Mouse (Mus musculus) stomach, embryonic 14.5 days (tissue): ENCODE results near the gene Krt27. TPM values are rescaled to one million over a fixed set of nuclear protein-coding genes. Genes with fewer than 3 reads are reported as not detected.

ENCODE experiments used
- ATAC-seq: fragments of 200-750 bp; cut with Nextera tagmentation; 2 replicates; pipeline ENCODE4 v1.8.0; 2017; ENCODE audit warnings: low read depth, moderate TSS enrichment; ENCODE audit not compliant: insufficient number of reproducible peaks, insufficient read depth, low FRiP score
- H3K27ac ChIP-seq: fragments of 300-500 bp; sonication (generic); 2 replicates; pipeline ENCODE4 v1.5.1; 2014; ENCODE audit warnings: mild to moderate bottlenecking, low read length, moderate library complexity, mixed read lengths
- H3K27me3 ChIP-seq: fragments of 300-500 bp; sonication (generic); 2 replicates; pipeline ENCODE4 v1.6.1; 2014; ENCODE audit warnings: low read length, control low read depth, mixed read lengths; ENCODE audit not compliant: control insufficient read depth, insufficient read depth
- H3K36me3 ChIP-seq: fragments of 300-500 bp; sonication (generic); 2 replicates; pipeline ENCODE4 v1.6.1; 2014; ENCODE audit warnings: mild to moderate bottlenecking, control low read depth, low read length, moderate library complexity, mixed read lengths; ENCODE audit not compliant: control insufficient read depth, insufficient read depth
- H3K4me1 ChIP-seq: fragments of 300-500 bp; sonication (generic); 2 replicates; pipeline ENCODE4 v1.6.1; 2014; ENCODE audit warnings: low read length, control low read depth, mixed read lengths; ENCODE audit not compliant: control insufficient read depth, insufficient read depth
- H3K4me2 ChIP-seq: fragments of 300-500 bp; sonication (generic); replicated peaks from 2 replicates; pipeline ENCODE4 v1.6.1; 2014; ENCODE audit warnings: low read depth, low read length, control low read depth
- H3K4me3 ChIP-seq: fragments of 300-500 bp; sonication (generic); 2 replicates; pipeline ENCODE4 v1.5.1; 2014; ENCODE audit warnings: low read depth, low read length, control low read depth
- H3K9ac ChIP-seq: fragments of 300-500 bp; sonication (generic); replicated peaks from 2 replicates; pipeline ENCODE4 v1.6.1; 2014; ENCODE audit warnings: low read depth, mild to moderate bottlenecking, control low read depth, low read length, moderate library complexity, mixed read lengths
- H3K9me3 ChIP-seq: fragments of 300-500 bp; sonication (generic); 2 replicates; pipeline ENCODE4 v1.6.1; 2016; ENCODE audit warnings: low read depth, low read length, control low read depth; ENCODE audit not compliant: control insufficient read depth
- WGBS: fragments of 180-500 bp; shearing (Covaris S2); extraction: QIAGEN DNeasy Blood & Tissue Kit; methylation state at CpG from one replicate; pipeline ENCODE4 v1.1.7; 2014; 5-methylcytosine and 5-hydroxymethylcytosine counted together
- polyA plus RNA-seq: library from polyadenylated mRNA; unstranded; fragments of >200 nt; fragmentation: Nextera tagmentation; extraction: Ambion mirVana; gene quantifications from 2 replicates; pipeline ENCODE4 v1.2.1, GENCODE M21; 2014

The Krt27 gene
- not detected in 2 replicates for polyA plus RNA-seq

DNA sequence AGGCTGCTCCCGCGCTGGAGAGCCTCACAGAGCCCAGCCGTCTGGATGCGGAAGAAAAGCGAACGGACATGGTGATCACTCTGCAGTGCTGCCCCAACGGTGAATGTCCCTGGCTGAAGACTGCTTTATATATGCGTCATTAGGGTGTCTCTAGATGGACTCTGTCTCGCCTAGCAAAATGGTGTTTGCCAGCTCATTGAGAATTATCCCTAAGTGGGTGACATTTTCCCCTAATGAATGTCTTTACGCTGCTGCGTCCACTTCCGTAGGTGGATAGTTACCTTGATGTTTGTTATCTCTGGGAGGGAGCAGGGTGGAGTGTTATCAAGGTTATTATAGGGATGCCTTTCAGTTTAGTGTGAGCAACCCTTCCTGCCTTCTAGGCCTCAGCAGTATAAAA, at the start of gene Krt27:
Gene Krt27, minus strand, starts transcription at position 101 of the 400 bp plus-strand sequence.
- H3K9me3 ChIP-seq = no peaks in the 10 kb centered on the region
- H3K36me3 ChIP-seq = no peaks in the 10 kb centered on the region
- no peak within 1 kb of the TSS for H3K4me3 ChIP-seq
- no peak within 1 kb of the TSS for H3K9ac ChIP-seq
- no peaks in the 10 kb centered on the region for H3K27me3 ChIP-seq
- H3K27ac ChIP-seq = no peak within 1 kb of the TSS
- no peak within 1 kb of the TSS for H3K4me2 ChIP-seq
- WGBS = 75% methylated on average over 12 of the region's 12 CpGs
- no peaks in the 10 kb centered on the region for H3K4me1 ChIP-seq
- ATAC-seq = no peak

DNA sequence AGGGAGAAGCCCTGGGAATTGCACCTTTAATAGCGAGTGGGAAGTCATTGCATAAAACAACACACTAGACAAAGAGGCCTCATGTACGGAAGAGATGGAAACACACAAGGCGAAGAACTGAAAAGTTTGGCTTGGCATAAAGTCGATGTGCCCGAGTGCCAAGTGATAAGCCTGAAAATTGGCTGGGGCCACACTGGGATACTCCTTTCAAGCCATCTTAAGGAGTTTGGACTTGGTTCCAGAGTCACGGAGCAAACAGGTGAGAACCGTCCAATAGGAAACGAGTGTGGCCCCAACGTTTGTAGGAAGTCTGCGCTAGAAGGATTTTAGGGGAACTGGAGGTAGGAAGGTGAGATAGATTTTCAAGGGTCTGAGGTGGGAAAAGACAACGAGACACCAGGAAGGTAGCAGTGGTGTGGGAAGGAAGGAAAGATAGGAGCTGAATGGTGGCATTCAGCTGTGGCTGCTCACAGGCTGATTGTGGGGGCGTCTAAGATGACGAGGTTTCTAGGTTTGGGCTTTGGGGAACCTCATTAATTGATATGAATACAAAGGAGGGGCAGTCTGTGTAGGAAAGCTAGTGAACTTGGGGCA, 49.1 kb upstream of the Krt27 start:
- ATAC-seq = no peak
- WGBS = 87% methylated on average over 13 of the region's 13 CpGs

DNA sequence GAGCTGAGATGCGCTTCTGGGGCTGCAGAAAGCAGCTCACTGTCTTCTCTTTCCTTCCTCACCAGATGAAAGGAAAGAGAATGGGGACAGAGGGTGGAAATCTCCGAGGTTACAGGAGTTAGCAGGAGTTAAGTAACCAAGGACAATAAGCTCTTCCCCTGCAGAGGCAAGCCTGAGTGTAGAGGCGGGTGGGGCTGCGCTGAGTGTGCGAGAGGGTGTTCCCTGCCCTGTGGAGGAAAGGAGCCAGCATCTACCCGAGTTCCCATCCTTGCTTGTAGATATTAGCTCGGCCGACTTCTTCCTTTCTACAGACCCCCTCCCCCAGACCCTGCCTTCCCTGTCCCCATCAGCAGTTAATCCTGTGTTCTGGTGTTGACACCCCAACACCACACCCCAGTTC, 47.9 kb upstream of the Krt27 start:
- Histone ChIP-seq H3K9ac (no peak overlapping the region), H3K36me3 (no peaks in the 10 kb centered on the region), H3K4me2 (no peak overlapping the region), H3K4me1 (no peaks in the 10 kb centered on the region), H3K27me3 (no peaks in the 10 kb centered on the region), H3K4me3 (no peak overlapping the region), H3K27ac (no peak overlapping the region), H3K9me3 (no peaks in the 10 kb centered on the region)
- ATAC-seq = no peak
- WGBS = 64% methylated on average over 8 of the region's 8 CpGs

More for the DNA sequence above, 49.1 kb upstream of the Krt27 start:
- H3K4me2 ChIP-seq = no peak overlapping the region
- no peaks in the 10 kb centered on the region for H3K4me1 ChIP-seq
- H3K4me3 ChIP-seq = no peak overlapping the region
- H3K27ac ChIP-seq = no peak overlapping the region
- H3K27me3 ChIP-seq = no peaks in the 10 kb centered on the region
- no peak overlapping the region for H3K9ac ChIP-seq
- no peaks in the 10 kb centered on the region for H3K36me3 ChIP-seq
- H3K9me3 ChIP-seq = no peaks in the 10 kb centered on the region

DNA sequence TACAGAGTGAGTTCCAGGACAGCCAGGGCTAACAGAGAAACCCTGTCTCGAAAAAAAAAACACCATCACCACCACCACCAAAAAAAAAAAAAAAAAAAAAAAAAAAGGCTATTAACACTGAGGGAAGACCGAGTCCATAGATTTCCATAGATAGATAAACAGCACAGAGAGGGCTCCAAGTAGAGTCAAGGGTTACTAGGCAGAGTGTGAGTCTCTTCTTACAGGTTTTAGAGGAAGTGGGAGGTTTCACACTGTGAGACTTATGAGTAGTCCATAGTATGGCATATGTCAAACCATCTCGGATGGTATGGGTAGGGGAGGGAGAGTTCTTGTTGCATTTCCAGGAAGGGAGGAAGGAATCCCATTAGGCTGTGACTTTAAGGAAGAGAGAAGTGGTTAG, 47.2 kb upstream of the Krt27 start:
- Histone ChIP-seq H3K27ac (no peak overlapping the region), H3K9me3 (no peaks in the 10 kb centered on the region), H3K27me3 (no peaks in the 10 kb centered on the region), H3K4me1 (no peaks in the 10 kb centered on the region), H3K9ac (no peak overlapping the region), H3K36me3 (no peaks in the 10 kb centered on the region), H3K4me3 (no peak overlapping the region), H3K4me2 (no peak overlapping the region)
- no peak for ATAC-seq
- 69% methylated on average over 3 of the region's 3 CpGs for WGBS

DNA sequence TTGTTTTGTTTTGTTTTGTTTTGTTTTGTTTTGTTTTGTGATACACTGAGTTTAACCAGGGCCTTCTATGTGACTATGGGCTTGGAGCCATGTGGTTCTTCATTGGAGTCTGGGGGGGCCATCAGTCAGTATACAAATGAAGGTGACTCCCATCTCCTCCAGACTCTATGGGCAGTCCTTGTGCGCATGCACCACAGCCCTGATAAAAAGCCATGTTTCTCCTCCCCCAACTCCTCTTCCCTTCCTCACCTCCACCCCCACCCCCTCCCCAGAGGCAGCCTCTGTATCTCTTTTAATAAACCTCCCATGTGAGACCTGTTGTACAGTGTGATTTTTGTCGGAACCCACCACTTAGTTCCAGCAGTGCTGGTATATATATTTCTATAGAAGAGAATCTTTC, 45.8 kb upstream of the Krt27 start:
- Histone ChIP-seq H3K9me3 (no peaks in the 10 kb centered on the region), H3K4me2 (no peak overlapping the region), H3K36me3 (no peaks in the 10 kb centered on the region), H3K27ac (no peak overlapping the region), H3K9ac (no peak overlapping the region), H3K4me3 (no peak overlapping the region), H3K4me1 (no peaks in the 10 kb centered on the region), H3K27me3 (no peaks in the 10 kb centered on the region)
- WGBS = 90% methylated on average over 2 of the region's 2 CpGs
- ATAC-seq = no peak

DNA sequence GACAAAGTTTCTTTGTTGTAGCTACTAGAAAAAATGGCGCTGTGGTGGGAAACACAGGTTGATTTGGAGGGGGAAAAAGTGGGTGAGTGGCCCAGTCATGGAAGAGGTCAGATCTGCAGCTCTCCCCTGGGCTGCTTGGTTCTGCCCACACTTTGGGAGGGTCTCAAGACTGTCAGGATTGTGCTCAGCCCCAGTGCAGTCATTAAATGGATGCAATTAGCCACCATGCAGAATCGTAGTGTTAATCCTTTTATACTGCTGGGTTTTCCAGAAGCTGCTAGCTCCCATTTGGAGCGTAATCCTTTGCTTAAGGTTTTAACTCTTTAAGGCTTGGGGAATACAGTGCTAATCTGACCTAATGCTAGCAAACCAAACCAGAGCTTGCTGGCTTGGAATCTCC, 45.1 kb upstream of the Krt27 start:
- Histone ChIP-seq H3K9me3 (no peaks in the 10 kb centered on the region), H3K36me3 (no peaks in the 10 kb centered on the region), H3K9ac (no peak overlapping the region), H3K4me2 (no peak overlapping the region), H3K4me1 (no peaks in the 10 kb centered on the region), H3K27me3 (no peaks in the 10 kb centered on the region), H3K4me3 (no peak overlapping the region), H3K27ac (no peak overlapping the region)
- WGBS = 53% methylated on average over 3 of the region's 3 CpGs
- no peak for ATAC-seq

DNA sequence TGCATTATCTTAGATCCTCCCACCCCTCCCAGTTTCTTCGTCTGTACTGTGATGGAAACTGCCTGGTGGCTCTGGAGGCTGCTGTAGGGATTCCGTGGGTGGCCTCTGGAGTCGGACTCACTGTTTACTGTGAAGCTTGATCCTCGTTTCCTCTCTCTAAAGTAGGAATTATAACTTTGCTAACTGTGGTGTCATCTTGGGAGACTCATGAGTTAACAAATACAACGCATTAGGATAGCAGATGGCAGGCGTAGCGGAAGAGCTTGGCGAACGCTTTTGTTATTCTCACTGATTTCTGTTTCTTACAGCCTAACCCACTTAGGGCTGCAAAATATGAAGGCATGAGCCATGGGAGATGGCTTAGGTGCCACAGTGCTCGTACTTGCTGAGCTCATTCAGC, 41.6 kb upstream of the Krt27 start:
- 60% methylated on average over 10 of the region's 10 CpGs for WGBS
- Histone ChIP-seq H3K4me3 (no peak overlapping the region), H3K27ac (peak overlapping the region; percentile 28; the same call in 1 of the 2 replicates), H3K27me3 (no peaks in the 10 kb centered on the region), H3K4me1 (no peaks in the 10 kb centered on the region), H3K9ac (no peak overlapping the region), H3K4me2 (no peak overlapping the region), H3K36me3 (no peaks in the 10 kb centered on the region), H3K9me3 (no peaks in the 10 kb centered on the region)
- 0 out of 2 replicates have a peak, but pooled peaks have one; percentile 37 for ATAC-seq

DNA sequence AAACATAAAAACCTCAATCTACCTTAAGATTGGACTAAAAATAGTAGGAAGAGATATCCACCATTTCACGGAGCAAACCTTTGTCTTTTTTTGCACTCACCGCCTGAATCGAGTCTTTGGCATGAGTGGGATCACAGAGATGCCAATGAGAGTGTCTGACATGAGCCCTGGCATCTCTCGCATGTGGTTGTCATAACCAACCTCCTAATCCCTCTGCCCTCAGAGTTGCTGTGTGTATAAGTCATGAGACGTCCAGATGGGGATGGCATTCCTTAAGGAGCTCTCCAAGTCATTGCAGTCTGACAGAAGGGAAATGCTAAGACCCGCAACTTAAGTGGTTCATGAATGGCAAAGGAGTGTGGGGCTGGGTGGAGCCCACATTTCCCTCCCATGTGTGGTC, 40.5 kb upstream of the Krt27 start:
- H3K4me2 ChIP-seq = no peak overlapping the region
- H3K27me3 ChIP-seq = no peaks in the 10 kb centered on the region
- no peak overlapping the region for H3K9ac ChIP-seq
- no peak for ATAC-seq
- no peaks in the 10 kb centered on the region for H3K36me3 ChIP-seq
- H3K4me1 ChIP-seq = 0 out of 2 replicates have a peak, but pooled peaks cover 5% of the 10 kb centered on the region
- H3K27ac ChIP-seq = no peak overlapping the region
- 81% methylated on average over 6 of the region's 6 CpGs for WGBS
- H3K4me3 ChIP-seq = no peak overlapping the region
- H3K9me3 ChIP-seq = no peaks in the 10 kb centered on the region

DNA sequence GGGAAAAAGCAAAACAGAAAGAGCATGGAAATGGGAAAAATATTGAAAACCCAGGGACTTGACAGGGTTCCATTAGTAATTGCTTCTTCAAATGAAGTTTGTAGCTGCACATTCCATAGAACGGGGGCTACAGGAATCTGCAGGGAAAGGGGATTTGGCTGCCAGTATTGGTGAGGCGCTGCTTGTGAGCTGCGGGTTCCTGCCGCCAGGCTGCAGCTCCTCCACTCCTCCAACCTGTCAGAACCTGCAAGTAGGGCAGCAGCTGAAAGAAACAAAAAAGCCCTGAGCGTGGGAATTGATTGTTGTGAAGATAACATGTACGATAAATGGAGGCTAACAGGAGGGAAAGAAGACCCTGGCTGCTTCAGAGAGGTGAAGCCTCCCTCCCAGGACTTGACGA, 40.0 kb upstream of the Krt27 start:
- ATAC-seq = no peak
- Histone ChIP-seq H3K4me3 (no peak overlapping the region), H3K9me3 (no peaks in the 10 kb centered on the region), H3K4me2 (no peak overlapping the region), H3K36me3 (no peaks in the 10 kb centered on the region), H3K4me1 (0 out of 2 replicates have a peak, but pooled peaks cover 5% of the 10 kb centered on the region), H3K27me3 (no peaks in the 10 kb centered on the region), H3K27ac (no peak overlapping the region), H3K9ac (no peak overlapping the region)
- 60% methylated on average over 7 of the region's 7 CpGs for WGBS
